Mouse (Mus musculus): ENCODE measurements around the gene Tmem53. TPM values are rescaled to one million over a fixed set of nuclear protein-coding genes. Genes with fewer than 3 reads are reported as not detected.

The Tmem53 gene
- polyA plus RNA-seq, 1 experiment, result 16.1 TPM

- Histone ChIP-seq H3K36me3 (ENCODE audit: control insufficient read depth, insufficient read depth, low read length) (peaks cover 54% of the 10 kb centered on the region), H3K27ac (ENCODE audit: control insufficient read depth, insufficient read depth, low read length) (no peak overlapping the region), H3K4me3 (ENCODE audit: control insufficient read depth, insufficient read depth, low read length) (no peak overlapping the region), H3K4me1 (replicated peaks; ENCODE audit: control insufficient read depth, insufficient read depth, low read length) (peaks cover 5% of the 10 kb centered on the region), H3K27me3 (ENCODE audit: control insufficient read depth, insufficient read depth, low read length) (no peaks in the 10 kb centered on the region)
- TF ChIP-seq POLR2A (IDR thresholded peaks at IDR 0.05; ENCODE audit: control insufficient read depth, extremely low read depth, insufficient read depth, low read length, poor library complexity) (no peak), CTCF (IDR thresholded peaks at IDR 0.05; ENCODE audit: borderline replicate concordance, control insufficient read depth, extremely low read depth, insufficient read depth, low read length, poor library complexity) (no peak)
- 96% methylated on average over 22 of the region's 22 CpGs for WGBS
- DNase-seq, result no peak
These were observed 31.8 kb downstream of the Tmem53 start for GRCm38 (mm10) chr4:117283271-117284191.

GRCm38 (mm10) chr4:117284363-117284762 lies 32.6 kb downstream of the Tmem53 start:
- Histone ChIP-seq H3K36me3 (ENCODE audit: control insufficient read depth, insufficient read depth, low read length) (peaks cover 46% of the 10 kb centered on the region), H3K27ac (ENCODE audit: control insufficient read depth, insufficient read depth, low read length) (no peak overlapping the region), H3K4me1 (replicated peaks; ENCODE audit: control insufficient read depth, insufficient read depth, low read length) (peaks cover 7% of the 10 kb centered on the region), H3K4me3 (ENCODE audit: control insufficient read depth, insufficient read depth, low read length) (no peak overlapping the region), H3K27me3 (ENCODE audit: control insufficient read depth, insufficient read depth, low read length) (no peaks in the 10 kb centered on the region)
- no peak for DNase-seq
- 97% methylated on average over 4 of the region's 4 CpGs for WGBS
- no peak for TF ChIP-seq CTCF (IDR thresholded peaks at IDR 0.05; ENCODE audit: borderline replicate concordance, control insufficient read depth, extremely low read depth, insufficient read depth, low read length, poor library complexity)

GRCm38 (mm10) chr4:117288277-117288926 lies 36.7 kb downstream of the Tmem53 start:
- no peak for DNase-seq
- Histone ChIP-seq H3K27ac (ENCODE audit: control insufficient read depth, insufficient read depth, low read length) (peak overlapping the region; percentile 35; the same call in 1 of the 2 replicates), H3K27me3 (ENCODE audit: control insufficient read depth, insufficient read depth, low read length) (no peaks in the 10 kb centered on the region), H3K36me3 (ENCODE audit: control insufficient read depth, insufficient read depth, low read length) (peaks cover 26% of the 10 kb centered on the region), H3K4me1 (replicated peaks; ENCODE audit: control insufficient read depth, insufficient read depth, low read length) (peaks cover 9% of the 10 kb centered on the region), H3K4me3 (ENCODE audit: control insufficient read depth, insufficient read depth, low read length) (peak overlapping the region; percentile 54)
- no peak for TF ChIP-seq POLR2A (IDR thresholded peaks at IDR 0.05; ENCODE audit: control insufficient read depth, extremely low read depth, insufficient read depth, low read length, poor library complexity)
- no peak for TF ChIP-seq CTCF (IDR thresholded peaks at IDR 0.05; ENCODE audit: borderline replicate concordance, control insufficient read depth, extremely low read depth, insufficient read depth, low read length, poor library complexity)
- 78% methylated on average over 25 of the region's 25 CpGs for WGBS

GRCm38 (mm10) chr4:117288927-117289801 lies 37.4 kb downstream of the Tmem53 start:
- 1% methylated on average over 74 of the region's 80 CpGs for whole genome bisulfite sequencing
- Histone ChIP-seq H3K4me1 (replicated peaks; ENCODE audit: control insufficient read depth, insufficient read depth, low read length) (peaks cover 9% of the 10 kb centered on the region), H3K4me3 (ENCODE audit: control insufficient read depth, insufficient read depth, low read length) (peak overlapping the region; percentile 54), H3K36me3 (ENCODE audit: control insufficient read depth, insufficient read depth, low read length) (peaks cover 21% of the 10 kb centered on the region), H3K27ac (ENCODE audit: control insufficient read depth, insufficient read depth, low read length) (peak overlapping the region; percentile 35; the same call in 1 of the 2 replicates), H3K27me3 (ENCODE audit: control insufficient read depth, insufficient read depth, low read length) (no peaks in the 10 kb centered on the region)
- peak; percentile 77 for DNase-seq
- 0 out of 2 replicates have a peak, but pooled peaks have one; percentile 5 for TF ChIP-seq CTCF (IDR thresholded peaks at IDR 0.05; ENCODE audit: borderline replicate concordance, control insufficient read depth, extremely low read depth, insufficient read depth, low read length, poor library complexity)
- peak; percentile 79 for TF ChIP-seq POLR2A (IDR thresholded peaks at IDR 0.05; ENCODE audit: control insufficient read depth, extremely low read depth, insufficient read depth, low read length, poor library complexity)

GRCm38 (mm10) chr4:117291696-117292095 lies 39.9 kb downstream of the Tmem53 start:
- Histone ChIP-seq H3K4me3 (ENCODE audit: control insufficient read depth, insufficient read depth, low read length) (no peak overlapping the region), H3K36me3 (ENCODE audit: control insufficient read depth, insufficient read depth, low read length) (no peaks in the 10 kb centered on the region), H3K27me3 (ENCODE audit: control insufficient read depth, insufficient read depth, low read length) (no peaks in the 10 kb centered on the region), H3K27ac (ENCODE audit: control insufficient read depth, insufficient read depth, low read length) (no peak overlapping the region), H3K4me1 (replicated peaks; ENCODE audit: control insufficient read depth, insufficient read depth, low read length) (peaks cover 9% of the 10 kb centered on the region)
- TF ChIP-seq POLR2A (IDR thresholded peaks at IDR 0.05; ENCODE audit: control insufficient read depth, extremely low read depth, insufficient read depth, low read length, poor library complexity) (no peak), CTCF (IDR thresholded peaks at IDR 0.05; ENCODE audit: borderline replicate concordance, control insufficient read depth, extremely low read depth, insufficient read depth, low read length, poor library complexity) (no peak)
- DNase-seq, result no peak
- WGBS, result 87% methylated on average over 2 of the region's 2 CpGs
